Mouse (Mus musculus): ENCODE measurements around the gene Sys1. TPM values are rescaled to one million over a fixed set of nuclear protein-coding genes. Genes with fewer than 3 reads are reported as not detected.

The Sys1 gene
- polyA plus RNA-seq, 1 experiment from 2014 or later = 24.5 TPM

DNA sequence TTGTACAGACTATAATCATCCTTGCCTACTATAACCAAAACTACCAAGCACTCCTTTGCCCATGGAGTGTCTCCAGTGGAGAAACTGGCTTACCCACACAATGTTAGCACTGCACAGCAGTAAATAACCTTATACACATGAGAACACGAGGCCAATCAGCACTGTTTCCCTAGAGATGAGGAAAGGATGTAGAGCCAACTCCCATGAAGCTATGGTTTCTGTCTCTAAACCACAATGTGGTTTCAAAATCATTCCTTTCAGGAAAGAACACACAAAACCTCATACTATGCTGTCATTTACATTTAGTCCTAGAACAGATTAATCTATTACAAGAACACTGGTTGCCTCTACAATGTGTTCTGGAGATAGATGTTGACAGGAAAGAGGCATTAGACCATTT lies 39.6 kb downstream of the Sys1 start:
- WGBS (ENCODE audit: insufficient replicate concordance) = 20% methylated on average over 1 of the region's 1 CpGs
- H3K9ac ChIP-seq (ENCODE audit: low read depth, low read length) = no peak overlapping the region
- H3K27me3 ChIP-seq (ENCODE audit: control insufficient read depth, insufficient read depth, low read depth, low read length) = no peaks in the 10 kb centered on the region
- H3K27ac ChIP-seq (ENCODE audit: low read length) = no peak overlapping the region
- H3K4me1 ChIP-seq (ENCODE audit: control insufficient read depth, low read depth, low read length) = peaks cover 14% of the 10 kb centered on the region
- H3K9me3 ChIP-seq (replicated peaks; ENCODE audit: control insufficient read depth, low read length) = no peaks in the 10 kb centered on the region
- H3K4me2 ChIP-seq (ENCODE audit: low read depth, low read length) = peak overlapping the region; percentile 93; the same call in 1 of the 2 replicates
- ATAC-seq (ENCODE audit: low read depth) = no peak
- H3K4me3 ChIP-seq (ENCODE audit: low read depth, low read length) = no peak overlapping the region
- H3K36me3 ChIP-seq (ENCODE audit: control insufficient read depth, insufficient read depth) = peaks cover 5% of the 10 kb centered on the region

DNA sequence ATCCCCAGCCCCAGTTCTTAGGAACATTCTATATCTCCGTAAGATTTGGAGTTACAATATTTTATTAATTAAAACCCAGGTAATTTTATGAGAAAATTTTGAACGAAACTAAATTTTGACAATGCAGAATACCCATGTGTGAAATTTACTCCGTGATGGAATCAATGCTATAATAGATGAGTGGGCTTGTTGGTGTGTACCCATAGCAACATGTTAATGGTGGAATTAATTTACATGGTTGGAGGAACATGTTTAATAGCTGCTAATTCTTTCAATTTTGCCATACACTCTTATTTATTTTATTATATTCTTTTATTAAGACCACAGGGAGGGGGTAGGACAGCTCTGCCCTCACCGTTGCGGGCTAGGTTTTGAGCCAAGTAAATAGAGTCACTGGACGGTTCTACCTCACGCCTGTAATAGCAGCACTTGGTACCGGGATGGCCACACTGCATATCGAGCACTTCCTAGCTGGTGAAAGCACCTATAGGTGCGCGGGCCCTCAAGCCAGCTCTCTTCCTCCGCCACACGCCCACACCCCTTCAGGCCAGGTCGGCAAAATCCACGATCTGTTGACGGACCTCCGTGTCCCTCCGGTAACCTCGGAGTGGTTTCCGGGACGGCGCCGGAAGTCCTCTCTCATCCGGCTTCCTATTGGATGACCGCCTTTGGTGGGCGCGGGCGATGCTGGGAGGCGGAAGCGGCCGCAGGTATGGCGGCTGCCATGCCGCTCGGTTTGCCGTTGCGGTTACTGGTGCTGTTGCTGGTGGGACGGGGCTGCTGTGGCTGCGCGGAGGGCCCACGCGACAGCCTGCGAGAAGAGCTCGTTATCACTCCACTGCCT lies 40.3 kb downstream of the Sys1 start, which contains the start of gene Pigt:
TSS of gene Pigt (plus strand) at position 674 of the 844 bp plus-strand sequence.
- H3K4me1 ChIP-seq (ENCODE audit: control insufficient read depth, low read depth, low read length) = peaks cover 14% of the 10 kb centered on the region
- peak within 1 kb of the TSS; percentile 59 for H3K27ac ChIP-seq (ENCODE audit: low read length)
- peaks cover 9% of the 10 kb centered on the region for H3K36me3 ChIP-seq (ENCODE audit: control insufficient read depth, insufficient read depth)
- H3K4me2 ChIP-seq (ENCODE audit: low read depth, low read length) = peak within 1 kb of the TSS; percentile 93
- 4% methylated on average over 43 of the region's 43 CpGs for WGBS (ENCODE audit: insufficient replicate concordance)
- peak within 1 kb of the TSS; percentile 75 for H3K9ac ChIP-seq (ENCODE audit: low read depth, low read length)
- no peaks in the 10 kb centered on the region for H3K27me3 ChIP-seq (ENCODE audit: control insufficient read depth, insufficient read depth, low read depth, low read length)
- no peaks in the 10 kb centered on the region for H3K9me3 ChIP-seq (replicated peaks; ENCODE audit: control insufficient read depth, low read length)
- ATAC-seq (ENCODE audit: low read depth) = peak; percentile 96
- peak within 1 kb of the TSS; percentile 87 for H3K4me3 ChIP-seq (ENCODE audit: low read depth, low read length)

DNA sequence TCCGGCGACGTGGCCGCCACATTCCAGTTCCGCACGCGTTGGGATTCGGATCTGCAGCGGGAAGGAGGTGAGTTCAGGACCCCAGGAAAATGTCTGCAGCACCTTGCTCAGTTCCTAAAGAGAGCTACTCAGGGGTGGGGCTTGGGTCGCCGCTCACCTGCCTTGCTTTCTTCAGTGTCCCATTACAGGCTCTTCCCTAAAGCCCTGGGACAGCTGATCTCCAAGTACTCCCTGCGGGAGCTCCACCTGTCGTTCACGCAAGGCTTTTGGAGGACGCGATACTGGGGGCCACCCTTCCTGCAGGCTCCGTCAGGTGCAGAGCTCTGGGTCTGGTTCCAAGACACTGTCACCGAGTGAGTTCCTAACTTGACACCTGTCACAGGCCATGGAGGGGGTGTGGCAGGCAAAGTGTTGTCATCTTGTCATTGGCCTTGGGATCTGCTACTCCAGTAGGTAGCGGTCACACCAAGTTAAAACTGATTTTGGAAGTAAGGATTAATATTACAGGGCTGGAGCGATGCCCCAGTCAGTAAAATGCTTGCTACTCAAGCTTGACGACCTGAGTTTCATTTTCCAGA lies 41.0 kb downstream of the Sys1 start:
- H3K27me3 ChIP-seq (ENCODE audit: control insufficient read depth, insufficient read depth, low read depth, low read length) = no peaks in the 10 kb centered on the region
- peak overlapping the region; percentile 75 for H3K9ac ChIP-seq (ENCODE audit: low read depth, low read length)
- H3K9me3 ChIP-seq (replicated peaks; ENCODE audit: control insufficient read depth, low read length) = no peaks in the 10 kb centered on the region
- ATAC-seq (ENCODE audit: low read depth) = peak; percentile 45
- peak overlapping the region; percentile 10; the same call in 1 of the 2 replicates for H3K27ac ChIP-seq (ENCODE audit: low read length)
- H3K4me1 ChIP-seq (ENCODE audit: control insufficient read depth, low read depth, low read length) = peaks cover 14% of the 10 kb centered on the region
- H3K4me3 ChIP-seq (ENCODE audit: low read depth, low read length) = peak overlapping the region; percentile 87
- H3K4me2 ChIP-seq (ENCODE audit: low read depth, low read length) = peak overlapping the region; percentile 93
- peaks cover 15% of the 10 kb centered on the region for H3K36me3 ChIP-seq (ENCODE audit: control insufficient read depth, insufficient read depth)
- 4% methylated on average over 21 of the region's 21 CpGs for WGBS (ENCODE audit: insufficient replicate concordance)

DNA sequence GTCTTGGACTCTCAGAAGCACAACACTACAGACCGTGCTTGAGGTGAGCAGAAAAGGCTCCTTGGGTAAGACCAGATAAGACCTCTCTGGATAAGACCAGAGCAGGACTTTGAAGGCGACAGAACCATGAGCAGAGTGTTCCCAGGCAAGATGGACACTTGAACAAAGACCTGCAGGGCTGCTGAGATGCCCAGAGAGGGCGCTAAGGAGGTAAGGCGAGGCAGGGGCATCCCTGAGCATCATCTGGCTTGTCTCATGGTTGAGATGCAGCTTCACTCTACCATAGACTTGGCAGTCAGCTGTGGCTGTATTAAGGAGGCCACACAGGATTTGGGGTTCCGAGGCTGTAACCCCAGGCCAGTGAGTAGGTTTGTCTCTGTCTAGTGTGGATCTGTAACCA lies 42.6 kb downstream of the Sys1 start:
- WGBS (ENCODE audit: insufficient replicate concordance) = 61% methylated on average over 5 of the region's 5 CpGs
- no peak for ATAC-seq (ENCODE audit: low read depth)
- H3K9ac ChIP-seq (ENCODE audit: low read depth, low read length) = no peak overlapping the region
- no peak overlapping the region for H3K4me3 ChIP-seq (ENCODE audit: low read depth, low read length)
- no peak overlapping the region for H3K27ac ChIP-seq (ENCODE audit: low read length)
- peaks cover 29% of the 10 kb centered on the region for H3K36me3 ChIP-seq (ENCODE audit: control insufficient read depth, insufficient read depth)
- 0 out of 2 replicates have a peak, but pooled peaks cover 2% of the 10 kb centered on the region for H3K9me3 ChIP-seq (replicated peaks; ENCODE audit: control insufficient read depth, low read length)
- no peaks in the 10 kb centered on the region for H3K27me3 ChIP-seq (ENCODE audit: control insufficient read depth, insufficient read depth, low read depth, low read length)
- peaks cover 14% of the 10 kb centered on the region for H3K4me1 ChIP-seq (ENCODE audit: control insufficient read depth, low read depth, low read length)
- H3K4me2 ChIP-seq (ENCODE audit: low read depth, low read length) = no peak overlapping the region

DNA sequence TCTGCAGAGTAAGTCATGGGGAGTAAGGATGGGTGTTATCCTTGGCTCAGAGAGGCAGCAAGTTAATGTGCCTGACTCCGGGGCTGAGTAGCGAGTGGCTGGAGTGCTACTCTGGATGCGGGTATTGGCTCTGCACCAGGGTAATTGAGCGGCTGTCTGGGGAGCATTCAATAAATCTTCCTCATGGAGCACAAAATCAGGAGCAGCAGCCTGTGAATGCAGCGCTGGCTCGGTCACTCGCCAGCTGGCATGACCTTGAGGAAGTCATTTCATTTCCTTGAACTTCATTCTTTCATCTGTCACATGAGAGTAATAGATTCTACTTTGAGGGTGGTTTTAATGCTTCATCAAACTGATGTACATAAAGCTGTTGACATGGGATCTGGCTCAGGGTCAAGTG lies 43.7 kb downstream of the Sys1 start:
- Histone ChIP-seq H3K36me3 (ENCODE audit: control insufficient read depth, insufficient read depth) (peaks cover 38% of the 10 kb centered on the region), H3K27me3 (ENCODE audit: control insufficient read depth, insufficient read depth, low read depth, low read length) (no peaks in the 10 kb centered on the region), H3K4me1 (ENCODE audit: control insufficient read depth, low read depth, low read length) (peaks cover 14% of the 10 kb centered on the region), H3K27ac (ENCODE audit: low read length) (no peak overlapping the region), H3K9me3 (replicated peaks; ENCODE audit: control insufficient read depth, low read length) (peaks cover 4% of the 10 kb centered on the region; the same call in 1 of the 2 replicates), H3K9ac (ENCODE audit: low read depth, low read length) (no peak overlapping the region), H3K4me2 (ENCODE audit: low read depth, low read length) (no peak overlapping the region), H3K4me3 (ENCODE audit: low read depth, low read length) (no peak overlapping the region)
- WGBS (ENCODE audit: insufficient replicate concordance) = 85% methylated on average over 7 of the region's 7 CpGs
- ATAC-seq (ENCODE audit: low read depth) = no peak

DNA sequence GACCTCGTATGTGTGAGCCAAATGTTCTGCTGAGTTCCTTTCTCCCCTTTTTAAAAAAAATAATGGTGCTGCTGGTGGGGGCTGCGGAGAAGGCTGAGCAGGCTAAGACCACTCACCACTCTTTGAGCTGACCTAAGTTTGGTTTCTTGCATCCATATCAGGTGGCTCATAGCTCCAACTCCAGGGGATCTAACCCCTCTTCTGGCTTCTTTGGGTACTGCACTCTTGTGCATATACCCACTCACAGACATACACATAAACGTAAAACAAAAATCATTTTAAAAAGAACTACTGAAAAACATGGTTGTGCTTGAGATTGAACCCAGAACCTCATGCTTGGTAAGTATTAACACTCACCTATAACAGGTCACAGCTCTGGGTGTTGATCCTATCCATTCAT lies 48.2 kb downstream of the Sys1 start:
- Histone ChIP-seq H3K4me3 (ENCODE audit: low read depth, low read length) (no peak overlapping the region), H3K4me2 (ENCODE audit: low read depth, low read length) (no peak overlapping the region), H3K36me3 (ENCODE audit: control insufficient read depth, insufficient read depth) (peaks cover 38% of the 10 kb centered on the region), H3K4me1 (ENCODE audit: control insufficient read depth, low read depth, low read length) (no peaks in the 10 kb centered on the region), H3K27ac (ENCODE audit: low read length) (no peak overlapping the region), H3K27me3 (ENCODE audit: control insufficient read depth, insufficient read depth, low read depth, low read length) (no peaks in the 10 kb centered on the region), H3K9ac (ENCODE audit: low read depth, low read length) (no peak overlapping the region), H3K9me3 (replicated peaks; ENCODE audit: control insufficient read depth, low read length) (peaks cover 4% of the 10 kb centered on the region; the same call in 1 of the 2 replicates)
- ATAC-seq (ENCODE audit: low read depth) = no peak
- WGBS (ENCODE audit: insufficient replicate concordance) = 83% methylated on average over 3 of the region's 3 CpGs

DNA sequence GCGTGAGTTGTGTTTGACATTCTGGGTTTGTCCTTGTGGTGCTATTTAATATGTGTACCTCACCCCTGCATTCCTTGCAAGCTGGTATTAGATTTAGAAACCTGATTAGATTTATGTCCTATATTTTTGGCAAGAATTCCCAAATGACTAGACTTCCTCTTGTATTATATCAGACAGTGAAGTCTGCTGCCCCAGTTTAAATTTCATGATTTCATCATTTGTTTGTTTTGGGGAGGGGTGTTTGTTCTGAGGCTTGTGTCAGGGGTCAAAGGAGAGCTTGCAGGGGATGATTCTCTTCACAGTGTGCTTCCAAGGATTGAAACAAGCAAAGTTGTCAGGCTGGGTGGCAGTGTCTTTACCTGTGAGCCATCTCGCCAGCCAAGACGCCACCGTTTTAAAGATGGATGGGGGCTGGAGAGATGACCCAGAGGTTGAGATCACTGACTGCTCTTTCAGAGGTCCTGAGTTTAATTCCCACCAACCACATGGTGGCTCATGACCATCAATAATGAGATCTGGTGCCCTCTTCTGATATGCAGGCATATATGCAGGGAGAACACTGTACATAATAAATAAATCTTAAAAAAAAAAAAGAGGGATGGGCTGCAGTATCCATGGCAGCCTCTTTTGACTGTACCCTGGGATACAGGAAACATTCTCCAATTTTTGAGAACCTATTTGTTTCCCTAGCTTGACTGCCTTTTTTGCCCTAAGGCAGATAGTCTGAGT lies 49.0 kb downstream of the Sys1 start:
- 0 out of 2 replicates have a peak overlapping the region, but pooled peaks have one; percentile 19 for H3K4me2 ChIP-seq (ENCODE audit: low read depth, low read length)
- no peak overlapping the region for H3K4me3 ChIP-seq (ENCODE audit: low read depth, low read length)
- no peak overlapping the region for H3K9ac ChIP-seq (ENCODE audit: low read depth, low read length)
- no peaks in the 10 kb centered on the region for H3K27me3 ChIP-seq (ENCODE audit: control insufficient read depth, insufficient read depth, low read depth, low read length)
- peak overlapping the region; percentile 33; the same call in 1 of the 2 replicates for H3K27ac ChIP-seq (ENCODE audit: low read length)
- ATAC-seq (ENCODE audit: low read depth) = peak; percentile 71
- H3K36me3 ChIP-seq (ENCODE audit: control insufficient read depth, insufficient read depth) = peaks cover 33% of the 10 kb centered on the region
- WGBS (ENCODE audit: insufficient replicate concordance) = 58% methylated on average over 4 of the region's 4 CpGs
- H3K9me3 ChIP-seq (replicated peaks; ENCODE audit: control insufficient read depth, low read length) = peaks cover 4% of the 10 kb centered on the region; the same call in 1 of the 2 replicates
- no peaks in the 10 kb centered on the region for H3K4me1 ChIP-seq (ENCODE audit: control insufficient read depth, low read depth, low read length)

DNA sequence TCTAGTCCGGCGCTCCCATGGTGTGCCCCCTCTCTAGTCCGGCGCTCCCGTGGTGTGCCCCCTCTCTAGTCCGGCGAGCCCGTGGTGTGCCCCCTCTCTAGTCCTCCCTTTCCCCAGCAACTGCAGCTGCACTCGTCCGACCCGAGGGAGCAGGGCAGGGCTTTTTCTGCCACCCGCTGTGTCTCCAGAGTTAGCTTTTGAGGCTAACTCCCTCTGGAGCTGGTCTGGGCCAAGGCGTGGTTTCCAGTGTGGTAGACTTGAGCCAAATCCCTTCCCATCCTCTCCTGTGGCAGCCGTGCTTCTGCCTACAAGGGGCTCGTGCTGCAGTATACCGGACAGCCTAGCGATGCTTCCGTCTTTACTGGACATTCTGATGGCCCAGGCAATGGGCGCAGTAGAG lies 51.0 kb downstream of the Sys1 start:
- Histone ChIP-seq H3K4me2 (ENCODE audit: low read depth, low read length) (no peak overlapping the region), H3K9me3 (replicated peaks; ENCODE audit: control insufficient read depth, low read length) (peaks cover 4% of the 10 kb centered on the region; the same call in 1 of the 2 replicates), H3K9ac (ENCODE audit: low read depth, low read length) (no peak overlapping the region), H3K27ac (ENCODE audit: low read length) (no peak overlapping the region), H3K4me1 (ENCODE audit: control insufficient read depth, low read depth, low read length) (no peaks in the 10 kb centered on the region; the same call in 1 of the 2 replicates), H3K4me3 (ENCODE audit: low read depth, low read length) (no peak overlapping the region), H3K27me3 (ENCODE audit: control insufficient read depth, insufficient read depth, low read depth, low read length) (no peaks in the 10 kb centered on the region), H3K36me3 (ENCODE audit: control insufficient read depth, insufficient read depth) (peaks cover 23% of the 10 kb centered on the region)
- 86% methylated on average over 19 of the region's 19 CpGs for WGBS (ENCODE audit: insufficient replicate concordance)
- no peak for ATAC-seq (ENCODE audit: low read depth)
